Mouse (Mus musculus) olfactory bulb, adult 2 months (tissue): Measurements from ENCODE around the gene Tmem108.

Experiments
- CTCF ChIP-seq: fragments of 200-500 bp; IDR thresholded peaks from 2 replicates; pipeline ENCODE4 v1.5.1; 2012; ENCODE audit warnings: low read depth, mild to moderate bottlenecking, low read length, moderate library complexity; ENCODE audit not compliant: insufficient read depth
- POLR2A ChIP-seq: fragments of 200-500 bp; IDR thresholded peaks from 2 replicates; pipeline ENCODE4 v1.6.1; 2012; ENCODE audit warnings: mild to moderate bottlenecking, low read depth, low read length, moderate library complexity; ENCODE audit not compliant: insufficient read depth

DNA sequence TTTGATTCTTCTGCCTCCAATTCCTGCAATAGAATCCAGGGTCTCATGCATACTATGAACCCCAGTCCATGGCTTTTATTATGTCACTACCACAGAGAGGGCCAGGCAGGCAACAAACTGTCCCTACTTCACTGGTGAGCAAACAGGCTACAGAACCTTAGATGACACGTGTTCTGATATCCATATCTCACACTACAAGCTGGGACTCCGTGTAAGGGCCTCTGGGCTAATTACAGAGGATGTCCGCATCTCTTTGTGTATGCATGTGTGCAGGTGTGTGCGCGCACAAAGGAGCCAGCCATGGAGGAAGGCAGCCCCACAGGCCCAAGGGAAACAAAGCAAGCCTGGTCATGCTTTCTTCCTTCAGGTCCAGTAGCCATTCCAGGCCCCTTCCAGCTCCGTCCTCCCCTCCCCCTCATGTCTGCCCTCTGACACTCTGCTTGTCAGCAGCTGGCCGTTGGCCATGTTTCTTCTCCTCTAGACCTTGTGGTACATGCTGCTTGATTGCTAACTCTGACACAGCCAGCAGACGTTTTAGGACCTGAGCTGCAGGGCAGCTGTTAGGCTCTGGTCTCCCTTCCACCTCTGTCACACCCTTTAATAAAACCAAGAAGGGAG is 280.9 kb downstream of the Tmem108 start:
- no peak for TF ChIP-seq CTCF
- TF ChIP-seq POLR2A, result no peak
